Mouse (Mus musculus): ENCODE results near the gene Aco2. TPM values are rescaled to one million over a fixed set of nuclear protein-coding genes. Genes with fewer than 3 reads are reported as not detected.
A peak's percentile ranks its signal among the peaks of the same experiment; 100 is the strongest.
"Not testable (repeated sequence)": the region's sequence is repeated elsewhere in the genome, so short reads cannot be mapped to it uniquely, and the experiment has no call there.

The Aco2 gene
- polyA plus RNA-seq, 1 experiment from 2014 or later, result 165 TPM

DNA sequence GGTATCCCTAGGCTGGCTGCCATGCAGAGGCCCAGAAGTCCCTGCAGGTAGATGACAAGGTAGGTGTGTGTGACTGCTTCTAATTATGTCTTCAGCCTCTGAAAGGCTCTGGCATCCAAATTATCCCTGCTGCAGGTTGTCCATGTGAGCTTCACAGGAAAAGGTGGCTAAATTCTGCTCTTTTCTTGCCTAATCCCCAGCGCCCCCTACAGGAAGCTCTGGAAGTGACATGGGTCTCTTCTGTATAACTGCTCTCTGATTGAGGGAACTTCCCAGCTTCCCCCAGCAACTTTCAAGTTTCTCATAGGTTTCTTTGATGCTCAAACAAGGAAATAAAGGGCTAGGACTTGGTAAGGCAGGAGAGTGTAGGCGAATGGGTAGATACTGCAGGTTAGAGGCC is 32.8 kb downstream of the Aco2 start:
- H3K27ac ChIP-seq (ENCODE audit: low read depth, low read length), result no peak overlapping the region
- 38% methylated on average over 2 of the region's 2 CpGs for WGBS
- no peaks in the 10 kb centered on the region for H3K9me3 ChIP-seq (ENCODE audit: control insufficient read depth, low read length)
- peaks cover 23% of the 10 kb centered on the region for H3K36me3 ChIP-seq (ENCODE audit: control insufficient read depth, insufficient read depth, low read length)
- no peaks in the 10 kb centered on the region for H3K27me3 ChIP-seq (ENCODE audit: control insufficient read depth, insufficient read depth, low read length)
- DNase-seq (ENCODE audit: low spot score, missing footprints) (peak; percentile 93), ATAC-seq (ENCODE audit: low FRiP score) (no peak)
- H3K4me3 ChIP-seq (ENCODE audit: low read depth, low read length), result no peak overlapping the region
- no peak overlapping the region for H3K9ac ChIP-seq (ENCODE audit: low read length)
- H3K4me1 ChIP-seq (ENCODE audit: control insufficient read depth, insufficient read depth, low read length), result no peaks in the 10 kb centered on the region
- H3K4me2 ChIP-seq, result no peak overlapping the region

- Histone ChIP-seq H3K9me3 (ENCODE audit: control insufficient read depth, low read length) (no peaks in the 10 kb centered on the region), H3K4me1 (ENCODE audit: control insufficient read depth, insufficient read depth, low read length) (no peaks in the 10 kb centered on the region), H3K4me2 (no peak overlapping the region), H3K4me3 (ENCODE audit: low read depth, low read length) (no peak overlapping the region), H3K9ac (ENCODE audit: low read length) (no peak overlapping the region), H3K27ac (ENCODE audit: low read depth, low read length) (no peak overlapping the region), H3K27me3 (ENCODE audit: control insufficient read depth, insufficient read depth, low read length) (no peaks in the 10 kb centered on the region), H3K36me3 (ENCODE audit: control insufficient read depth, insufficient read depth, low read length) (peaks cover 18% of the 10 kb centered on the region)
- DNase-seq (ENCODE audit: low spot score, missing footprints), result no peak
- WGBS, result 92% methylated on average over 8 of the region's 8 CpGs
- no peak for ATAC-seq (ENCODE audit: low FRiP score)
These were observed 35.8 kb downstream of the Aco2 start for GRCm38 (mm10) chr15:81907953-81908352.

GRCm38 (mm10) chr15:81908767-81909166 is 36.7 kb downstream of the Aco2 start:
- 83% methylated on average over 4 of the region's 4 CpGs for WGBS
- H3K27ac ChIP-seq (ENCODE audit: low read depth, low read length); H3K9me3 ChIP-seq (ENCODE audit: control insufficient read depth, low read length); DNase-seq (ENCODE audit: low spot score, missing footprints); H3K4me2 ChIP-seq; ATAC-seq (ENCODE audit: low FRiP score); H3K4me3 ChIP-seq (ENCODE audit: low read depth, low read length); H3K27me3 ChIP-seq (ENCODE audit: control insufficient read depth, insufficient read depth, low read length); H3K9ac ChIP-seq (ENCODE audit: low read length); H3K4me1 ChIP-seq (ENCODE audit: control insufficient read depth, insufficient read depth, low read length): not testable (repeated sequence)
- peaks cover 22% of the 10 kb centered on the region for H3K36me3 ChIP-seq (ENCODE audit: control insufficient read depth, insufficient read depth, low read length)

DNA sequence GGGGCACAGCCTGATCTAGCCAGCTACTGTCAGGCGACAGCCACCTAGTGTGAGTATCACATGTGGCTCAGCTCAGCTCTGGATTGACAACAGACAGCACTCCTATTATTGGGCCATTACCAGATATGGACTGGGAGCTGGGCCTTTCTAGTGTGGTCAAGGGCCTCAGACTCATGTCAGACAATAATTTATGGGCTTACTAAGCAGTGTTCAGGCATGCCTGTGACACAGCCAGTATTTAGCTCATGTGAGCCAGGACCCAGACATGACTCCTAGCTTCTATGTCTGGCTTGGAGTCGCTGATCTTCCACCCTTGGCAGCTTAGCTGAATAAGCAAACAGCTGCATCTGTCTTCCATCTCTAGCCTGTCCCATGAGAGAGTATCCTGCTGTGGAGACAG is 40.4 kb downstream of the Aco2 start:
- 73% methylated on average over 2 of the region's 2 CpGs for WGBS
- no peak for ATAC-seq (ENCODE audit: low FRiP score)
- no peak overlapping the region for H3K9ac ChIP-seq (ENCODE audit: low read length)
- peaks cover 21% of the 10 kb centered on the region for H3K36me3 ChIP-seq (ENCODE audit: control insufficient read depth, insufficient read depth, low read length)
- DNase-seq (ENCODE audit: low spot score, missing footprints), result no peak
- no peak overlapping the region for H3K4me3 ChIP-seq (ENCODE audit: low read depth, low read length)
- no peak overlapping the region for H3K4me2 ChIP-seq
- no peaks in the 10 kb centered on the region for H3K9me3 ChIP-seq (ENCODE audit: control insufficient read depth, low read length)
- H3K27me3 ChIP-seq (ENCODE audit: control insufficient read depth, insufficient read depth, low read length), result no peaks in the 10 kb centered on the region
- H3K27ac ChIP-seq (ENCODE audit: low read depth, low read length), result no peak overlapping the region
- H3K4me1 ChIP-seq (ENCODE audit: control insufficient read depth, insufficient read depth, low read length), result no peaks in the 10 kb centered on the region

- Histone ChIP-seq H3K27ac (ENCODE audit: low read depth, low read length) (no peak overlapping the region), H3K4me1 (ENCODE audit: control insufficient read depth, insufficient read depth, low read length) (no peaks in the 10 kb centered on the region)
- 87% methylated on average over 5 of the region's 5 CpGs for WGBS
These were observed 42.6 kb downstream of the Aco2 start for GRCm38 (mm10) chr15:81914668-81915067.

GRCm38 (mm10) chr15:81915663-81916062 is 43.6 kb downstream of the Aco2 start:
- no peak overlapping the region for H3K9ac ChIP-seq (ENCODE audit: low read length)
- H3K9me3 ChIP-seq (ENCODE audit: control insufficient read depth, low read length), result no peaks in the 10 kb centered on the region
- no peak overlapping the region for H3K4me3 ChIP-seq (ENCODE audit: low read depth, low read length)
- H3K36me3 ChIP-seq (ENCODE audit: control insufficient read depth, insufficient read depth, low read length), result peaks cover 13% of the 10 kb centered on the region
- H3K27me3 ChIP-seq (ENCODE audit: control insufficient read depth, insufficient read depth, low read length), result no peaks in the 10 kb centered on the region
- ATAC-seq (ENCODE audit: low FRiP score), result no peak
- WGBS, result 87% methylated on average over 5 of the region's 5 CpGs
- H3K27ac ChIP-seq (ENCODE audit: low read depth, low read length), result no peak overlapping the region
- no peak for DNase-seq (ENCODE audit: low spot score, missing footprints)
- H3K4me1 ChIP-seq (ENCODE audit: control insufficient read depth, insufficient read depth, low read length), result no peaks in the 10 kb centered on the region
- H3K4me2 ChIP-seq, result no peak overlapping the region

More at GRCm38 (mm10) chr15:81914668-81915067, 42.6 kb downstream of the Aco2 start:
- no peaks in the 10 kb centered on the region for H3K9me3 ChIP-seq (ENCODE audit: control insufficient read depth, low read length)
- H3K27me3 ChIP-seq (ENCODE audit: control insufficient read depth, insufficient read depth, low read length), result no peaks in the 10 kb centered on the region
- ATAC-seq (ENCODE audit: low FRiP score), result no peak
- peaks cover 17% of the 10 kb centered on the region for H3K36me3 ChIP-seq (ENCODE audit: control insufficient read depth, insufficient read depth, low read length)
- no peak overlapping the region for H3K4me3 ChIP-seq (ENCODE audit: low read depth, low read length)
- DNase-seq (ENCODE audit: low spot score, missing footprints), result no peak
- H3K4me2 ChIP-seq, result no peak overlapping the region
- no peak overlapping the region for H3K9ac ChIP-seq (ENCODE audit: low read length)

GRCm38 (mm10) chr15:81917201-81917600 is 45.1 kb downstream of the Aco2 start:
- WGBS, result 93% methylated on average over 12 of the region's 12 CpGs
- H3K36me3 ChIP-seq (ENCODE audit: control insufficient read depth, insufficient read depth, low read length), result peaks cover 13% of the 10 kb centered on the region

DNA sequence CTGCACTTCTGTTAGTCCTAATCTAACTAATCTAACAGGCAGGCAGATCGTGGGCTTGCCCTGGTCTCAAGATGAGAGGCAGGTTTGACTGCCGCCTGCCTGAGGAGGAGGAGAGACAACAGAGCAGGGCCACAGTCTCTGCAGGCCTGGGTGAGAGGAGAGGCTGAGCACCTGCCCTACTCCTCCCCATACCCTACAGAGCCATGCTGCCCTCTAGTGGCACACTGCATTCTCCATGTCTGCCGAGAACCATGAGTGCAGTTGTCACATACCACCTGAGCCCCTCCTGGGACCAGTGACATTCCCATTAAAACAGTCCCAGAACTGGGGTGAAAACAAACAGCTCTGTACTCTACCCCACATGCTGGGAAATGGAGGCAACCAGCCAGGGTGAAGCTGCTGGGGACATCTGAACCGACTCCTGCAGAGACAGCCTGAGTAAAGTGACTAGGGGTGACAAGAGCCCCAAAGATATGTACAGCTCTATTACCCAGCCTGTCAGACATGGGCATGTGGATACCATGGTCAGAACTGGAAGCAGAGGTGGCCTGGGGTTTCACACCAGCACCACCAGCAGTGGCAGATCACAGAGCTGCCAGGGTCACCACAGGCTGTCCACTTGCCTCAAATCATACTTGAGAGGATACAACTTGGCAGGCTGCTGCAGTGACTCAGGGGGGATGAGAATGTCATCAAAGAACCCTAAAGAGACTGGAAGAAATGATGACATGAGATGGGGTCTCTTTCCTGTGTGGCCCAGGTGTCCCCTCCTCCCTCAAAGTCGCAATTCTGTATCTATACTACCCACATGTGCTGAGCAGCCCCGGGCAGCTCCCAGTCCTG is 45.7 kb downstream of the Aco2 start:
- H3K36me3 ChIP-seq (ENCODE audit: control insufficient read depth, insufficient read depth, low read length), result peaks cover 10% of the 10 kb centered on the region
- no peak overlapping the region for H3K4me2 ChIP-seq
- peak; percentile 90 for DNase-seq (ENCODE audit: low spot score, missing footprints)
- no peaks in the 10 kb centered on the region for H3K27me3 ChIP-seq (ENCODE audit: control insufficient read depth, insufficient read depth, low read length)
- H3K4me1 ChIP-seq (ENCODE audit: control insufficient read depth, insufficient read depth, low read length), result no peaks in the 10 kb centered on the region
- WGBS, result 59% methylated on average over 6 of the region's 6 CpGs
- peak; percentile 62; the same call in 1 of the 2 replicates for ATAC-seq (ENCODE audit: low FRiP score)
- no peak overlapping the region for H3K27ac ChIP-seq (ENCODE audit: low read depth, low read length)
- no peak overlapping the region for H3K9ac ChIP-seq (ENCODE audit: low read length)
- no peak overlapping the region for H3K4me3 ChIP-seq (ENCODE audit: low read depth, low read length)
- H3K9me3 ChIP-seq (ENCODE audit: control insufficient read depth, low read length), result no peaks in the 10 kb centered on the region

More at GRCm38 (mm10) chr15:81917201-81917600, 45.1 kb downstream of the Aco2 start:
- Histone ChIP-seq H3K4me1 (ENCODE audit: control insufficient read depth, insufficient read depth, low read length) (no peaks in the 10 kb centered on the region), H3K27ac (ENCODE audit: low read depth, low read length) (no peak overlapping the region), H3K4me3 (ENCODE audit: low read depth, low read length) (no peak overlapping the region), H3K9ac (ENCODE audit: low read length) (no peak overlapping the region), H3K9me3 (ENCODE audit: control insufficient read depth, low read length) (no peaks in the 10 kb centered on the region), H3K4me2 (no peak overlapping the region), H3K27me3 (ENCODE audit: control insufficient read depth, insufficient read depth, low read length) (no peaks in the 10 kb centered on the region)
- no peak for ATAC-seq (ENCODE audit: low FRiP score)
- no peak for DNase-seq (ENCODE audit: low spot score, missing footprints)

GRCm38 (mm10) chr15:81919062-81919461 is 47.0 kb downstream of the Aco2 start:
- Histone ChIP-seq H3K4me3 (ENCODE audit: low read depth, low read length) (no peak overlapping the region), H3K4me1 (ENCODE audit: control insufficient read depth, insufficient read depth, low read length) (no peaks in the 10 kb centered on the region; the same call in 1 of the 2 replicates), H3K27ac (ENCODE audit: low read depth, low read length) (no peak overlapping the region), H3K4me2 (no peak overlapping the region), H3K9me3 (ENCODE audit: control insufficient read depth, low read length) (no peaks in the 10 kb centered on the region), H3K9ac (ENCODE audit: low read length) (no peak overlapping the region), H3K36me3 (ENCODE audit: control insufficient read depth, insufficient read depth, low read length) (peaks cover 5% of the 10 kb centered on the region), H3K27me3 (ENCODE audit: control insufficient read depth, insufficient read depth, low read length) (no peaks in the 10 kb centered on the region)
- ATAC-seq (ENCODE audit: low FRiP score) (no peak), DNase-seq (ENCODE audit: low spot score, missing footprints) (no peak)
- 86% methylated on average over 5 of the region's 5 CpGs for WGBS
